Mouse (Mus musculus): ENCODE measurements around the gene Dyrk1b. TPM values are rescaled to one million over a fixed set of nuclear protein-coding genes. Genes with fewer than 3 reads are reported as not detected.
"Not testable (repeated sequence)": the region's sequence is repeated elsewhere in the genome, so short reads cannot be mapped to it uniquely, and the experiment has no call there.

The Dyrk1b gene
- 17.0 and 18.2 TPM in 2 replicates for polyA plus RNA-seq (2014; fragmentation: Nextera tagmentation; extraction: Ambion mirVana)

- H3K4me1 ChIP-seq (replicated peaks; ENCODE audit: control insufficient read depth, insufficient read depth, low read length), result peaks cover 5% of the 10 kb centered on the region; the same call in 1 of the 2 replicates
- peak; percentile 99 for DNase-seq (ENCODE audit: low spot score)
- H3K27me3 ChIP-seq (ENCODE audit: control insufficient read depth, insufficient read depth, low read length), result no peaks in the 10 kb centered on the region
- H3K9ac ChIP-seq (ENCODE audit: low read length), result peak within 1 kb of the TSS; percentile 93
- ATAC-seq (replicated peaks; ENCODE audit: low FRiP score), result peak; percentile 89
- H3K27ac ChIP-seq (ENCODE audit: low read depth, low read length), result peak within 1 kb of the TSS; percentile 93
- H3K4me3 ChIP-seq (ENCODE audit: low read depth, low read length), result peak within 1 kb of the TSS; percentile 96
- H3K4me2 ChIP-seq (ENCODE audit: low read depth, low read length, severe bottlenecking), result peak within 1 kb of the TSS; percentile 80
- peaks cover 22% of the 10 kb centered on the region for H3K36me3 ChIP-seq (ENCODE audit: control insufficient read depth, insufficient read depth, low read length)
- no peaks in the 10 kb centered on the region for H3K9me3 ChIP-seq (ENCODE audit: control insufficient read depth, low read length)
- 0% methylated on average over 25 of the region's 25 CpGs for WGBS
These were observed at the start of gene Dyrk1b for GRCm38 (mm10) chr7:28179228-28179627. Gene Dyrk1b (plus strand): TSS chr7:28179469.

GRCm38 (mm10) chr7:28137613-28138012, 41.7 kb upstream of the Dyrk1b start:
- no peaks in the 10 kb centered on the region for H3K9me3 ChIP-seq (ENCODE audit: control insufficient read depth, low read length)
- H3K4me3 ChIP-seq (ENCODE audit: low read depth, low read length), result no peak overlapping the region
- no peak overlapping the region for H3K9ac ChIP-seq (ENCODE audit: low read length)
- no peaks in the 10 kb centered on the region for H3K4me1 ChIP-seq (replicated peaks; ENCODE audit: control insufficient read depth, insufficient read depth, low read length)
- ATAC-seq (replicated peaks; ENCODE audit: low FRiP score), result no peak
- H3K36me3 ChIP-seq (ENCODE audit: control insufficient read depth, insufficient read depth, low read length), result no peaks in the 10 kb centered on the region
- H3K4me2 ChIP-seq (ENCODE audit: low read depth, low read length, severe bottlenecking), result no peak overlapping the region
- DNase-seq (ENCODE audit: low spot score), result no peak
- no peak overlapping the region for H3K27ac ChIP-seq (ENCODE audit: low read depth, low read length)
- 61% methylated on average over 5 of the region's 5 CpGs for WGBS
- no peaks in the 10 kb centered on the region for H3K27me3 ChIP-seq (ENCODE audit: control insufficient read depth, insufficient read depth, low read length)

GRCm38 (mm10) chr7:28148263-28148662, 31.0 kb upstream of the Dyrk1b start:
- H3K27ac ChIP-seq (ENCODE audit: low read depth, low read length), result peak overlapping the region; percentile 25; the same call in 1 of the 2 replicates

GRCm38 (mm10) chr7:28149841-28150240, 29.4 kb upstream of the Dyrk1b start:
- no peak for ATAC-seq (replicated peaks; ENCODE audit: low FRiP score)
- no peaks in the 10 kb centered on the region for H3K36me3 ChIP-seq (ENCODE audit: control insufficient read depth, insufficient read depth, low read length)
- no peak overlapping the region for H3K9ac ChIP-seq (ENCODE audit: low read length)
- no peaks in the 10 kb centered on the region for H3K9me3 ChIP-seq (ENCODE audit: control insufficient read depth, low read length)
- H3K4me2 ChIP-seq (ENCODE audit: low read depth, low read length, severe bottlenecking), result no peak overlapping the region
- no peak for DNase-seq (ENCODE audit: low spot score)
- no peaks in the 10 kb centered on the region for H3K27me3 ChIP-seq (ENCODE audit: control insufficient read depth, insufficient read depth, low read length)
- no peak overlapping the region for H3K4me3 ChIP-seq (ENCODE audit: low read depth, low read length)
- H3K4me1 ChIP-seq (replicated peaks; ENCODE audit: control insufficient read depth, insufficient read depth, low read length), result peaks cover 3% of the 10 kb centered on the region; the same call in 1 of the 2 replicates
- WGBS, result 93% methylated on average over 1 of the region's 1 CpGs
- no peak overlapping the region for H3K27ac ChIP-seq (ENCODE audit: low read depth, low read length)

More at GRCm38 (mm10) chr7:28148263-28148662, 31.0 kb upstream of the Dyrk1b start:
- peaks cover 3% of the 10 kb centered on the region; the same call in 1 of the 2 replicates for H3K4me1 ChIP-seq (replicated peaks; ENCODE audit: control insufficient read depth, insufficient read depth, low read length)
- H3K4me2 ChIP-seq (ENCODE audit: low read depth, low read length, severe bottlenecking), result no peak overlapping the region
- 20% methylated on average over 3 of the region's 3 CpGs for WGBS
- H3K4me3 ChIP-seq (ENCODE audit: low read depth, low read length), result no peak overlapping the region
- no peak overlapping the region for H3K9ac ChIP-seq (ENCODE audit: low read length)
- no peaks in the 10 kb centered on the region for H3K27me3 ChIP-seq (ENCODE audit: control insufficient read depth, insufficient read depth, low read length)
- DNase-seq (ENCODE audit: low spot score), result peak; percentile 83
- H3K36me3 ChIP-seq (ENCODE audit: control insufficient read depth, insufficient read depth, low read length), result no peaks in the 10 kb centered on the region
- H3K9me3 ChIP-seq (ENCODE audit: control insufficient read depth, low read length), result no peaks in the 10 kb centered on the region; the same call in 1 of the 2 replicates
- ATAC-seq (replicated peaks; ENCODE audit: low FRiP score), result peak; percentile 89

- no peak overlapping the region for H3K27ac ChIP-seq (ENCODE audit: low read depth, low read length)
- H3K4me1 ChIP-seq (replicated peaks; ENCODE audit: control insufficient read depth, insufficient read depth, low read length), result peaks cover 3% of the 10 kb centered on the region; the same call in 1 of the 2 replicates
- H3K36me3 ChIP-seq (ENCODE audit: control insufficient read depth, insufficient read depth, low read length), result no peaks in the 10 kb centered on the region
- 18% methylated on average over 13 of the region's 13 CpGs for WGBS
- no peaks in the 10 kb centered on the region for H3K9me3 ChIP-seq (ENCODE audit: control insufficient read depth, low read length)
- ATAC-seq (replicated peaks; ENCODE audit: low FRiP score) (no peak), DNase-seq (ENCODE audit: low spot score) (peak; percentile 77)
- no peaks in the 10 kb centered on the region for H3K27me3 ChIP-seq (ENCODE audit: control insufficient read depth, insufficient read depth, low read length)
- H3K4me2 ChIP-seq (ENCODE audit: low read depth, low read length, severe bottlenecking), result no peak overlapping the region
- H3K4me3 ChIP-seq (ENCODE audit: low read depth, low read length), result no peak overlapping the region
- H3K9ac ChIP-seq (ENCODE audit: low read length), result no peak overlapping the region
These were observed 27.6 kb upstream of the Dyrk1b start for GRCm38 (mm10) chr7:28151584-28152221.

- H3K4me3 ChIP-seq (ENCODE audit: low read depth, low read length); H3K27ac ChIP-seq (ENCODE audit: low read depth, low read length); H3K9ac ChIP-seq (ENCODE audit: low read length); H3K27me3 ChIP-seq (ENCODE audit: control insufficient read depth, insufficient read depth, low read length); ATAC-seq (replicated peaks; ENCODE audit: low FRiP score); H3K36me3 ChIP-seq (ENCODE audit: control insufficient read depth, insufficient read depth, low read length); DNase-seq (ENCODE audit: low spot score); H3K4me2 ChIP-seq (ENCODE audit: low read depth, low read length, severe bottlenecking); H3K4me1 ChIP-seq (replicated peaks; ENCODE audit: control insufficient read depth, insufficient read depth, low read length); H3K9me3 ChIP-seq (ENCODE audit: control insufficient read depth, low read length): not testable (repeated sequence)
- WGBS, result 53% methylated on average over 5 of the region's 5 CpGs
These were observed 25.7 kb upstream of the Dyrk1b start for GRCm38 (mm10) chr7:28153595-28153994.

- Histone ChIP-seq H3K4me3 (ENCODE audit: low read depth, low read length) (no peak overlapping the region), H3K27me3 (ENCODE audit: control insufficient read depth, insufficient read depth, low read length) (no peaks in the 10 kb centered on the region), H3K4me2 (ENCODE audit: low read depth, low read length, severe bottlenecking) (no peak overlapping the region), H3K27ac (ENCODE audit: low read depth, low read length) (no peak overlapping the region), H3K36me3 (ENCODE audit: control insufficient read depth, insufficient read depth, low read length) (no peaks in the 10 kb centered on the region), H3K4me1 (replicated peaks; ENCODE audit: control insufficient read depth, insufficient read depth, low read length) (no peaks in the 10 kb centered on the region), H3K9ac (ENCODE audit: low read length) (no peak overlapping the region), H3K9me3 (ENCODE audit: control insufficient read depth, low read length) (no peaks in the 10 kb centered on the region)
- DNase-seq (ENCODE audit: low spot score) (no peak), ATAC-seq (replicated peaks; ENCODE audit: low FRiP score) (no peak)
- WGBS, result 79% methylated on average over 6 of the region's 6 CpGs
These were observed 20.0 kb upstream of the Dyrk1b start for GRCm38 (mm10) chr7:28159292-28159691.

- DNase-seq (ENCODE audit: low spot score) (no peak), ATAC-seq (replicated peaks; ENCODE audit: low FRiP score) (no peak)
- Histone ChIP-seq H3K36me3 (ENCODE audit: control insufficient read depth, insufficient read depth, low read length) (no peaks in the 10 kb centered on the region), H3K4me3 (ENCODE audit: low read depth, low read length) (no peak overlapping the region), H3K4me2 (ENCODE audit: low read depth, low read length, severe bottlenecking) (no peak overlapping the region), H3K27me3 (ENCODE audit: control insufficient read depth, insufficient read depth, low read length) (no peaks in the 10 kb centered on the region), H3K9ac (ENCODE audit: low read length) (no peak overlapping the region), H3K27ac (ENCODE audit: low read depth, low read length) (no peak overlapping the region), H3K9me3 (ENCODE audit: control insufficient read depth, low read length) (no peaks in the 10 kb centered on the region), H3K4me1 (replicated peaks; ENCODE audit: control insufficient read depth, insufficient read depth, low read length) (no peaks in the 10 kb centered on the region)
- WGBS, result 80% methylated on average over 3 of the region's 3 CpGs
These were observed 19.4 kb upstream of the Dyrk1b start for GRCm38 (mm10) chr7:28159893-28160292.

Measured in forebrain, embryonic 11.5 days (tissue).